Mouse (Mus musculus): ENCODE data around the gene Tas1r3. TPM values are rescaled to one million over a fixed set of nuclear protein-coding genes. Genes with fewer than 3 reads are reported as not detected.

Gene Tas1r3
- polyA plus RNA-seq, 1 experiment, result 0.14 TPM

- H3K27ac ChIP-seq (ENCODE audit: insufficient read depth, low read length), result no peak overlapping the region
- TF ChIP-seq POLR2A (IDR thresholded peaks at IDR 0.05; ENCODE audit: low read depth, low read length) (no peak), CTCF (IDR thresholded peaks at IDR 0.05; ENCODE audit: borderline replicate concordance, insufficient read depth, low read length) (no peak)
- H3K4me3 ChIP-seq (ENCODE audit: insufficient read depth, low read length), result no peak overlapping the region
- H3K4me1 ChIP-seq (ENCODE audit: control insufficient read depth, insufficient read depth, low read length), result no peaks in the 10 kb centered on the region
Measured at GRCm38 (mm10) chr4:155859318-155859717, 3.8 kb downstream of the Tas1r3 start.

GRCm38 (mm10) chr4:155856881-155857280 lies 6.3 kb downstream of the Tas1r3 start:
- Histone ChIP-seq H3K4me3 (ENCODE audit: insufficient read depth, low read length) (no peak overlapping the region), H3K4me1 (ENCODE audit: control insufficient read depth, insufficient read depth, low read length) (no peaks in the 10 kb centered on the region; the same call in 1 of the 2 replicates), H3K27ac (ENCODE audit: insufficient read depth, low read length) (no peak overlapping the region)
- TF ChIP-seq POLR2A (IDR thresholded peaks at IDR 0.05; ENCODE audit: low read depth, low read length) (no peak), CTCF (IDR thresholded peaks at IDR 0.05; ENCODE audit: borderline replicate concordance, insufficient read depth, low read length) (no peak)

GRCm38 (mm10) chr4:155856071-155856470 lies 7.1 kb downstream of the Tas1r3 start:
- H3K4me3 ChIP-seq (ENCODE audit: insufficient read depth, low read length), result no peak overlapping the region
- no peak overlapping the region for H3K27ac ChIP-seq (ENCODE audit: insufficient read depth, low read length)
- H3K4me1 ChIP-seq (ENCODE audit: control insufficient read depth, insufficient read depth, low read length), result no peaks in the 10 kb centered on the region; the same call in 1 of the 2 replicates
- TF ChIP-seq POLR2A (IDR thresholded peaks at IDR 0.05; ENCODE audit: low read depth, low read length), result no peak

- no peaks in the 10 kb centered on the region; the same call in 1 of the 2 replicates for H3K4me1 ChIP-seq (ENCODE audit: control insufficient read depth, insufficient read depth, low read length)
- no peak overlapping the region for H3K27ac ChIP-seq (ENCODE audit: insufficient read depth, low read length)
- H3K4me3 ChIP-seq (ENCODE audit: insufficient read depth, low read length), result no peak overlapping the region
- TF ChIP-seq CTCF (IDR thresholded peaks at IDR 0.05; ENCODE audit: borderline replicate concordance, insufficient read depth, low read length) (no peak), POLR2A (IDR thresholded peaks at IDR 0.05; ENCODE audit: low read depth, low read length) (no peak)
Measured at GRCm38 (mm10) chr4:155854991-155855390, 8.2 kb downstream of the Tas1r3 start.

- H3K27ac ChIP-seq (ENCODE audit: insufficient read depth, low read length), result no peak overlapping the region
- H3K4me3 ChIP-seq (ENCODE audit: insufficient read depth, low read length), result no peak overlapping the region
- H3K4me1 ChIP-seq (ENCODE audit: control insufficient read depth, insufficient read depth, low read length), result peaks cover 6% of the 10 kb centered on the region; the same call in 1 of the 2 replicates
- TF ChIP-seq POLR2A (IDR thresholded peaks at IDR 0.05; ENCODE audit: low read depth, low read length), result no peak
- no peak for TF ChIP-seq CTCF (IDR thresholded peaks at IDR 0.05; ENCODE audit: borderline replicate concordance, insufficient read depth, low read length)
Measured at GRCm38 (mm10) chr4:155853421-155853820, 9.7 kb downstream of the Tas1r3 start.

- H3K27ac ChIP-seq (ENCODE audit: insufficient read depth, low read length), result no peak overlapping the region
- H3K4me1 ChIP-seq (ENCODE audit: control insufficient read depth, insufficient read depth, low read length), result peaks cover 6% of the 10 kb centered on the region; the same call in 1 of the 2 replicates
- no peak overlapping the region for H3K4me3 ChIP-seq (ENCODE audit: insufficient read depth, low read length)
- TF ChIP-seq POLR2A (IDR thresholded peaks at IDR 0.05; ENCODE audit: low read depth, low read length), result no peak
- no peak for TF ChIP-seq CTCF (IDR thresholded peaks at IDR 0.05; ENCODE audit: borderline replicate concordance, insufficient read depth, low read length)
Measured at GRCm38 (mm10) chr4:155851951-155852411, 11.2 kb downstream of the Tas1r3 start.

GRCm38 (mm10) chr4:155851368-155851767 lies 11.8 kb downstream of the Tas1r3 start:
- TF ChIP-seq CTCF (IDR thresholded peaks at IDR 0.05; ENCODE audit: borderline replicate concordance, insufficient read depth, low read length), result no peak
- TF ChIP-seq POLR2A (IDR thresholded peaks at IDR 0.05; ENCODE audit: low read depth, low read length), result no peak
- Histone ChIP-seq H3K27ac (ENCODE audit: insufficient read depth, low read length) (no peak overlapping the region), H3K4me1 (ENCODE audit: control insufficient read depth, insufficient read depth, low read length) (peaks cover 6% of the 10 kb centered on the region; the same call in 1 of the 2 replicates), H3K4me3 (ENCODE audit: insufficient read depth, low read length) (no peak overlapping the region)

GRCm38 (mm10) chr4:155849792-155850451 lies 13.2 kb downstream of the Tas1r3 start:
- no peak overlapping the region for H3K27ac ChIP-seq (ENCODE audit: insufficient read depth, low read length)
- no peak for TF ChIP-seq POLR2A (IDR thresholded peaks at IDR 0.05; ENCODE audit: low read depth, low read length)
- no peak for TF ChIP-seq CTCF (IDR thresholded peaks at IDR 0.05; ENCODE audit: borderline replicate concordance, insufficient read depth, low read length)
- peaks cover 6% of the 10 kb centered on the region; the same call in 1 of the 2 replicates for H3K4me1 ChIP-seq (ENCODE audit: control insufficient read depth, insufficient read depth, low read length)
- no peak overlapping the region for H3K4me3 ChIP-seq (ENCODE audit: insufficient read depth, low read length)

GRCm38 (mm10) chr4:155849391-155849790 lies 13.8 kb downstream of the Tas1r3 start:
- H3K27ac ChIP-seq (ENCODE audit: insufficient read depth, low read length), result no peak overlapping the region
- TF ChIP-seq CTCF (IDR thresholded peaks at IDR 0.05; ENCODE audit: borderline replicate concordance, insufficient read depth, low read length), result no peak
- no peak for TF ChIP-seq POLR2A (IDR thresholded peaks at IDR 0.05; ENCODE audit: low read depth, low read length)
- H3K4me3 ChIP-seq (ENCODE audit: insufficient read depth, low read length), result no peak overlapping the region
- peaks cover 6% of the 10 kb centered on the region; the same call in 1 of the 2 replicates for H3K4me1 ChIP-seq (ENCODE audit: control insufficient read depth, insufficient read depth, low read length)

- Histone ChIP-seq H3K4me3 (ENCODE audit: insufficient read depth, low read length) (peak overlapping the region; percentile 69), H3K27ac (ENCODE audit: insufficient read depth, low read length) (no peak overlapping the region), H3K4me1 (ENCODE audit: control insufficient read depth, insufficient read depth, low read length) (peaks cover 6% of the 10 kb centered on the region; the same call in 1 of the 2 replicates)
- TF ChIP-seq CTCF (IDR thresholded peaks at IDR 0.05; ENCODE audit: borderline replicate concordance, insufficient read depth, low read length) (no peak), POLR2A (IDR thresholded peaks at IDR 0.05; ENCODE audit: low read depth, low read length) (no peak)
Measured at GRCm38 (mm10) chr4:155848434-155849095, 14.6 kb downstream of the Tas1r3 start.

Data from embryonic fibroblast, embryonic 13.5 days (primary cell).